ENCODE assay signal across 21 mouse cellular contexts in genomic region chr16:24259711-24260230, GRCm38 (mm10).
"Had no signal": no experiment of that assay in that cellular context is flagged by ENCODE, and none has a peak within 500 bp of the region (broad histone marks: within the 10 kb centered on the region; RNA-seq: fewer than 3 reads in every experiment).

No protein-coding gene starts in this region.

- H3K4me3 ChIP-seq: kidney, embryonic 15.5 days; left cerebral cortex, adult 2 months; liver, embryonic 15.5 days; lung, embryonic 15.5 days; megakaryocyte, embryonic 14.5 days; midbrain, embryonic 10.5 days; midbrain, embryonic 13.5 days; myocyte; neural tube, embryonic 13.5 days had no signal

- H3K4me2 ChIP-seq: kidney, embryonic 15.5 days; liver, embryonic 11.5 days; liver, embryonic 15.5 days; lung, embryonic 15.5 days; midbrain, embryonic 13.5 days; neural tube, embryonic 13.5 days had no signal

- ATAC-seq: intestine, postnatal 0 days; midbrain, embryonic 13.5 days; midbrain, embryonic 16.5 days had no signal

- H3K27ac ChIP-seq: kidney, embryonic 15.5 days; left cerebral cortex, adult 2 months; liver, embryonic 15.5 days; lung, embryonic 15.5 days; midbrain, embryonic 10.5 days; midbrain, embryonic 13.5 days; neural tube, embryonic 13.5 days; stomach, postnatal 0 days had no signal

- H3K27me3 ChIP-seq: kidney, embryonic 15.5 days; liver, embryonic 15.5 days; lung, embryonic 15.5 days; megakaryocyte, embryonic 14.5 days; midbrain, embryonic 13.5 days; neural tube, embryonic 13.5 days had no signal

- DNase-seq: kidney, adult 2 months; kidney, postnatal 10 days; kidney, postnatal 36 days; layer of hippocampus, postnatal 36 days; lung, adult 18-20 months; lung, postnatal 10 days; lung, postnatal 36 days; right cerebral cortex, postnatal 4 days had no signal

- H3K36me3 ChIP-seq: kidney, embryonic 15.5 days; liver, embryonic 15.5 days; lung, embryonic 15.5 days; midbrain, embryonic 10.5 days; midbrain, embryonic 13.5 days; neural tube, embryonic 13.5 days had no signal

- H3K4me1 ChIP-seq: lung, embryonic 15.5 days; megakaryocyte, embryonic 14.5 days; midbrain, embryonic 10.5 days; midbrain, embryonic 13.5 days; neural tube, embryonic 13.5 days had no signal

- H3K9me3 ChIP-seq: kidney, embryonic 15.5 days; liver, embryonic 15.5 days; lung, embryonic 15.5 days; megakaryocyte, embryonic 14.5 days; midbrain, embryonic 10.5 days; midbrain, embryonic 13.5 days; neural tube, embryonic 13.5 days had no signal

- H3K9ac ChIP-seq: kidney, embryonic 15.5 days; liver, embryonic 15.5 days; lung, embryonic 15.5 days; midbrain, embryonic 13.5 days; neural tube, embryonic 13.5 days had no signal
